In the genomic region with DNA sequence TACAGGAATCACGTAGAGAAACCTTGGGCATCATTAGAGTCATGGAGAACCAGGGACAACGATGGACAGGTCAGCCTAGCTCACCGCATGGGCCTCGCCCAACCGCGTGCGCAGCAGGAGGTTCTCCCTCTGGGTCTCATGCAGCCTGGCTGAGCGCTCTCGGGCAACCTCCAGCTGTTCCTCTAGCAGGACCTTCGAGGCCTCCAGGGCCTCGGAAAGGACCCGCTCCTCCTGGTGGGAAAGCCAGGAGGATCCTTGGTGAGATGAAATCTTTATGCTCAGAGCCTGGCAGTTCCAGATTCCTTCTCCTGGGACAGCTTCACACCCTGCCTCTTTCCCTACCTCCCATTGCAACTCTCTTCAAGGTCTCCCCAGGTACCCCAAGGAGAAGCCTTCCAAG, we compare ENCODE assay signal across 12 mouse cellular contexts. TPM values are rescaled to one million over a fixed set of nuclear protein-coding genes. Genes with fewer than 3 reads are reported as not detected.
DNase-seq lines count a peak whose midpoint lies in the region; ATAC-seq lines count a peak whose summit lies in the region.
"Had no signal": no experiment of that assay in that cellular context is flagged by ENCODE, and none has a peak within 500 bp of the region (broad histone marks: within the 10 kb centered on the region; RNA-seq: fewer than 3 reads in every experiment).

No protein-coding gene starts in this region.

- no peak overlapping the region for H3K27ac ChIP-seq in heart, embryonic 13.5 days (replicated peaks)
- H3K27ac ChIP-seq in liver, embryonic 11.5 days (ENCODE audit: low read depth, low read length) = no peak overlapping the region
- H3K27ac ChIP-seq in embryonic facial prominence, embryonic 12.5 days = no peak overlapping the region
- no peak overlapping the region for H3K27ac ChIP-seq in liver, embryonic 12.5 days

- 77% methylated on average over 12 of the region's 12 CpGs for WGBS in heart, embryonic 13.5 days
- 88% methylated on average over 12 of the region's 12 CpGs for WGBS in liver, embryonic 11.5 days
- 88% methylated on average over 12 of the region's 12 CpGs for whole genome bisulfite sequencing in embryonic facial prominence, embryonic 12.5 days
- WGBS in liver, embryonic 12.5 days (ENCODE audit: insufficient replicate concordance) = 80% methylated on average over 12 of the region's 12 CpGs

- no peak for DNase-seq in heart, postnatal 25 days (ENCODE audit: low spot score)
- DNase-seq in liver, embryonic 11.5 days (ENCODE audit: low spot score) = no peak
- no peak for DNase-seq in liver
- no peak for DNase-seq in testis, postnatal 14 days (ENCODE audit: low spot score)
- DNase-seq in adrenal gland, postnatal 10 days = no peak
- DNase-seq: adrenal gland, postnatal 36 days; layer of hippocampus, adult 9-11 months had no signal

- no peak overlapping the region for H3K9ac ChIP-seq in heart, embryonic 13.5 days
- H3K9ac ChIP-seq in liver, embryonic 11.5 days (ENCODE audit: low read depth, low read length) = no peak overlapping the region
- H3K9ac ChIP-seq in embryonic facial prominence, embryonic 12.5 days = no peak overlapping the region
- no peak overlapping the region for H3K9ac ChIP-seq in liver, embryonic 12.5 days

- peaks cover 61% of the 10 kb centered on the region for H3K27me3 ChIP-seq in heart, embryonic 13.5 days (replicated peaks)
- peaks cover 7% of the 10 kb centered on the region for H3K27me3 ChIP-seq in liver, embryonic 11.5 days (replicated peaks; ENCODE audit: control insufficient read depth, insufficient read depth, low read length)
- peaks cover 19% of the 10 kb centered on the region for H3K27me3 ChIP-seq in embryonic facial prominence, embryonic 12.5 days
- H3K27me3 ChIP-seq in liver, embryonic 12.5 days (replicated peaks) = peaks cover 18% of the 10 kb centered on the region
- H3K27me3 ChIP-seq: megakaryocyte, embryonic 14.5 days had no signal

- peaks cover 15% of the 10 kb centered on the region for H3K4me1 ChIP-seq in heart, embryonic 13.5 days
- peaks cover 20% of the 10 kb centered on the region for H3K4me1 ChIP-seq in liver, embryonic 11.5 days (replicated peaks; ENCODE audit: control insufficient read depth, insufficient read depth, low read length)
- H3K4me1 ChIP-seq in embryonic facial prominence, embryonic 12.5 days = peaks cover 6% of the 10 kb centered on the region; the same call in 1 of the 2 replicates
- peaks cover 37% of the 10 kb centered on the region for H3K4me1 ChIP-seq in liver, embryonic 12.5 days

- peak overlapping the region; percentile 70; the same call in 1 of the 2 replicates for H3K4me2 ChIP-seq in heart, embryonic 13.5 days
- H3K4me2 ChIP-seq in liver, embryonic 11.5 days = peak overlapping the region; percentile 67; the same call in 1 of the 2 replicates
- peak overlapping the region; percentile 41; the same call in 1 of the 2 replicates for H3K4me2 ChIP-seq in embryonic facial prominence, embryonic 12.5 days (replicated peaks)
- peak overlapping the region; percentile 63; the same call in 1 of the 2 replicates for H3K4me2 ChIP-seq in liver, embryonic 12.5 days

- H3K9me3 ChIP-seq in heart, embryonic 13.5 days = no peaks in the 10 kb centered on the region
- no peaks in the 10 kb centered on the region for H3K9me3 ChIP-seq in liver, embryonic 11.5 days (ENCODE audit: control insufficient read depth, low read length)
- H3K9me3 ChIP-seq in embryonic facial prominence, embryonic 12.5 days = no peaks in the 10 kb centered on the region
- H3K9me3 ChIP-seq in liver, embryonic 12.5 days (replicated peaks) = no peaks in the 10 kb centered on the region
- H3K9me3 ChIP-seq: forebrain, embryonic 10.5 days; megakaryocyte, embryonic 14.5 days had no signal

- intact Hi-C loops in heart, postnatal 25 days (cut with DNase I) = no loop called here

- ATAC-seq in heart, embryonic 13.5 days (ENCODE audit: extremely low read depth, insufficient number of reproducible peaks, low FRiP score, low TSS enrichment) = no peak
- ATAC-seq in liver, embryonic 11.5 days (replicated peaks; ENCODE audit: low FRiP score) = no peak
- ATAC-seq in embryonic facial prominence, embryonic 12.5 days (ENCODE audit: insufficient number of reproducible peaks, insufficient read depth, low FRiP score, low TSS enrichment) = no peak
- ATAC-seq in liver, embryonic 12.5 days = no peak

- H3K36me3 ChIP-seq in heart, embryonic 13.5 days = no peaks in the 10 kb centered on the region
- H3K36me3 ChIP-seq in liver, embryonic 11.5 days (ENCODE audit: control insufficient read depth, insufficient read depth, low read length) = no peaks in the 10 kb centered on the region
- no peaks in the 10 kb centered on the region for H3K36me3 ChIP-seq in embryonic facial prominence, embryonic 12.5 days
- no peaks in the 10 kb centered on the region for H3K36me3 ChIP-seq in liver, embryonic 12.5 days
- H3K36me3 ChIP-seq: forebrain, embryonic 10.5 days had no signal

- no peak overlapping the region for H3K4me3 ChIP-seq in heart, embryonic 13.5 days
- H3K4me3 ChIP-seq in liver, embryonic 11.5 days (ENCODE audit: low read depth, low read length) = no peak overlapping the region
- H3K4me3 ChIP-seq in embryonic facial prominence, embryonic 12.5 days = no peak overlapping the region
- no peak overlapping the region for H3K4me3 ChIP-seq in liver, embryonic 12.5 days
- H3K4me3 ChIP-seq: megakaryocyte, embryonic 14.5 days had no signal

RNA-seq across cellular contexts. Expression of gene Ccdc88b, which starts 3.4 kb away (rescaled TPM):
- polyA plus RNA-seq in heart, embryonic 13.5 days (2015; fragmentation: Nextera tagmentation; extraction: Ambion mirVana) = 0.39 and 1.3 TPM in 2 replicates
- total RNA-seq in heart, postnatal 25 days (2021) = under 1 TPM; 0.55 to 0.73 TPM
- 2.8 and 4.4 TPM in 2 replicates for polyA plus RNA-seq in liver, embryonic 11.5 days (2014; fragmentation: Nextera tagmentation; extraction: Ambion mirVana)
- polyA plus RNA-seq in embryonic facial prominence, embryonic 12.5 days (2016; fragmentation: Nextera tagmentation; extraction: Ambion mirVana) = 0.69 and 0.70 TPM in 2 replicates
- 2.8 and 3.3 TPM in 2 replicates for polyA plus RNA-seq in liver, embryonic 12.5 days (2016; fragmentation: Nextera tagmentation; extraction: Ambion mirVana)
- total RNA-seq in adrenal gland, postnatal 10 days (2021) = 1 to 10 TPM; 4.1 TPM

RNA-seq across cellular contexts. Expression of gene Rps6ka4, which starts 14.2 kb away (rescaled TPM):
- 14.1 and 15.4 TPM in 2 replicates for polyA plus RNA-seq in heart, embryonic 13.5 days (2015; fragmentation: Nextera tagmentation; extraction: Ambion mirVana)
- total RNA-seq in heart, postnatal 25 days (2021) = 10 to 100 TPM; 17.2 to 19.0 TPM
- polyA plus RNA-seq in liver, embryonic 11.5 days (2014; fragmentation: Nextera tagmentation; extraction: Ambion mirVana) = 11.5 and 12.6 TPM in 2 replicates
- 17.8 and 19.5 TPM in 2 replicates for polyA plus RNA-seq in embryonic facial prominence, embryonic 12.5 days (2016; fragmentation: Nextera tagmentation; extraction: Ambion mirVana)
- polyA plus RNA-seq in liver, embryonic 12.5 days (2016; fragmentation: Nextera tagmentation; extraction: Ambion mirVana) = 8.5 and 8.7 TPM in 2 replicates
- 10 to 100 TPM; 21.5 to 27.5 TPM for total RNA-seq in adrenal gland, postnatal 10 days (2021)

RNA-seq across cellular contexts. Expression of gene Trmt112, which starts 54.8 kb away (rescaled TPM):
- polyA plus RNA-seq in heart, embryonic 13.5 days (2015; fragmentation: Nextera tagmentation; extraction: Ambion mirVana) = 79.1 and 93.8 TPM in 2 replicates
- total RNA-seq in heart, postnatal 25 days (2021) = 10 to 100 TPM; 29.2 to 32.6 TPM
- polyA plus RNA-seq in liver, embryonic 11.5 days (2014; fragmentation: Nextera tagmentation; extraction: Ambion mirVana) = 167 and 169 TPM in 2 replicates
- 142 and 157 TPM in 2 replicates for polyA plus RNA-seq in embryonic facial prominence, embryonic 12.5 days (2016; fragmentation: Nextera tagmentation; extraction: Ambion mirVana)
- 115 TPM in 2 replicates for polyA plus RNA-seq in liver, embryonic 12.5 days (2016; fragmentation: Nextera tagmentation; extraction: Ambion mirVana)
- total RNA-seq in adrenal gland, postnatal 10 days (2021) = 10 to 100 TPM; 53.9 to 70.4 TPM

RNA-seq across cellular contexts. Expression of gene Prdx5, which starts 55.2 kb away (rescaled TPM):
- 217 and 232 TPM in 2 replicates for polyA plus RNA-seq in heart, embryonic 13.5 days (2015; fragmentation: Nextera tagmentation; extraction: Ambion mirVana)
- 100 to 1,000 TPM; 722 to 748 TPM for total RNA-seq in heart, postnatal 25 days (2021)
- 106 and 117 TPM in 2 replicates for polyA plus RNA-seq in liver, embryonic 11.5 days (2014; fragmentation: Nextera tagmentation; extraction: Ambion mirVana)
- 192 and 193 TPM in 2 replicates for polyA plus RNA-seq in embryonic facial prominence, embryonic 12.5 days (2016; fragmentation: Nextera tagmentation; extraction: Ambion mirVana)
- 94.2 and 101 TPM in 2 replicates for polyA plus RNA-seq in liver, embryonic 12.5 days (2016; fragmentation: Nextera tagmentation; extraction: Ambion mirVana)
- total RNA-seq in adrenal gland, postnatal 10 days (2021) = 100 to 1,000 TPM; 417 to 451 TPM
